In genomic region chrX:150564644-150565357, GRCm38 (mm10) we compare ENCODE assay signal across 19 mouse cellular contexts. TPM values are rescaled to one million over a fixed set of nuclear protein-coding genes. Genes with fewer than 3 reads are reported as not detected.
DNase-seq lines count a peak whose midpoint lies in the region; ATAC-seq and TF ChIP-seq lines count a peak whose summit lies in the region.
"Had no signal": no experiment of that assay in that cellular context is flagged by ENCODE, and none has a peak within 500 bp of the region (broad histone marks: within the 10 kb centered on the region; RNA-seq: fewer than 3 reads in every experiment).

No protein-coding gene starts in this region.

- no peak for TF ChIP-seq POLR2A in heart, adult 2 months (IDR thresholded peaks at IDR 0.05; ENCODE audit: insufficient read depth, low read depth, low read length)

- 0 out of 2 replicates have a peak overlapping the region, but pooled peaks have one; percentile 33 for H3K27ac ChIP-seq in heart, embryonic 12.5 days (ENCODE audit: poor library complexity, severe bottlenecking)
- no peak overlapping the region for H3K27ac ChIP-seq in heart, adult 2 months
- peak overlapping the region; percentile 93 for H3K27ac ChIP-seq in liver, embryonic 12.5 days
- no peak overlapping the region for H3K27ac ChIP-seq in layer of hippocampus, adult 2 months
- H3K27ac ChIP-seq in midbrain, embryonic 15.5 days, result no peak overlapping the region
- no peak overlapping the region for H3K27ac ChIP-seq in hindbrain, embryonic 11.5 days (ENCODE audit: low read depth, low read length)
- H3K27ac ChIP-seq: hindbrain, embryonic 13.5 days; macrophage; neural tube, embryonic 12.5 days had no signal

- TF ChIP-seq CTCF in heart, adult 2 months (IDR thresholded peaks at IDR 0.05), result no peak
- TF ChIP-seq CTCF in layer of hippocampus, adult 2 months (conservative IDR thresholded peaks at IDR 0.05), result no peak

- no peak for DNase-seq in heart, adult 2 months
- peak; percentile 64 for DNase-seq in c-Kit-positive CD71-positive TER-119-negative erythroid progenitor cells, embryonic 14.5 days (ENCODE audit: low read depth)
- peak; percentile 28 to 59 for DNase-seq in spleen, postnatal 10 days (ENCODE audit: low spot score in 2 of 2)
- no peak for DNase-seq in layer of hippocampus, adult 2 months (ENCODE audit: low spot score in 2 of 2)
- DNase-seq in hindbrain, embryonic 11.5 days (ENCODE audit: low spot score), result no peak
- DNase-seq: cerebellum, adult 8-10 months; embryo, embryonic 11 days; gastrocnemius, postnatal 14 days; kidney, adult 11 months; kidney, postnatal 25 days; left cerebral cortex, postnatal 4 days; lung, adult 2 months had no signal

- H3K9me3 ChIP-seq in heart, embryonic 12.5 days (replicated peaks), result no peaks in the 10 kb centered on the region
- no peaks in the 10 kb centered on the region for H3K9me3 ChIP-seq in liver, embryonic 12.5 days (replicated peaks)
- no peaks in the 10 kb centered on the region for H3K9me3 ChIP-seq in midbrain, embryonic 15.5 days
- H3K9me3 ChIP-seq in hindbrain, embryonic 11.5 days (ENCODE audit: control insufficient read depth, low read length), result no peaks in the 10 kb centered on the region
- H3K9me3 ChIP-seq: hindbrain, embryonic 13.5 days; neural tube, embryonic 12.5 days had no signal

- no peak overlapping the region for H3K4me2 ChIP-seq in heart, embryonic 12.5 days
- H3K4me2 ChIP-seq in liver, embryonic 12.5 days, result peak overlapping the region; percentile 58
- H3K4me2 ChIP-seq in midbrain, embryonic 15.5 days, result no peak overlapping the region
- no peak overlapping the region for H3K4me2 ChIP-seq in hindbrain, embryonic 11.5 days (replicated peaks; ENCODE audit: low read depth, low read length)
- H3K4me2 ChIP-seq: hindbrain, embryonic 13.5 days; neural tube, embryonic 12.5 days had no signal

- H3K4me1 ChIP-seq in heart, embryonic 12.5 days (replicated peaks), result no peaks in the 10 kb centered on the region
- no peaks in the 10 kb centered on the region for H3K4me1 ChIP-seq in heart, adult 2 months (ENCODE audit: control insufficient read depth, insufficient read depth, low read length)
- H3K4me1 ChIP-seq in liver, embryonic 12.5 days, result peaks cover 38% of the 10 kb centered on the region
- H3K4me1 ChIP-seq in midbrain, embryonic 15.5 days, result no peaks in the 10 kb centered on the region
- H3K4me1 ChIP-seq in hindbrain, embryonic 11.5 days (replicated peaks; ENCODE audit: control insufficient read depth, insufficient read depth, low read length), result no peaks in the 10 kb centered on the region
- H3K4me1 ChIP-seq: hindbrain, embryonic 13.5 days; neural tube, embryonic 12.5 days had no signal

- no peak overlapping the region for H3K4me3 ChIP-seq in heart, embryonic 12.5 days
- H3K4me3 ChIP-seq in heart, adult 2 months, result no peak overlapping the region
- peak overlapping the region; percentile 17; the same call in 1 of the 2 replicates for H3K4me3 ChIP-seq in liver, embryonic 12.5 days
- H3K4me3 ChIP-seq in layer of hippocampus, adult 2 months, result no peak overlapping the region
- H3K4me3 ChIP-seq in midbrain, embryonic 15.5 days, result no peak overlapping the region
- no peak overlapping the region for H3K4me3 ChIP-seq in hindbrain, embryonic 11.5 days (ENCODE audit: low read depth, low read length)
- H3K4me3 ChIP-seq: hindbrain, embryonic 13.5 days; neural tube, embryonic 12.5 days had no signal

- H3K79me2 ChIP-seq in heart, adult 2 months (replicated peaks; ENCODE audit: control insufficient read depth, insufficient read depth, low read length), result no peaks in the 10 kb centered on the region

- intact Hi-C loops in heart, adult 2 months (cut with DNase I), result no loop called here

- H3K27me3 ChIP-seq in heart, embryonic 12.5 days (replicated peaks), result no peaks in the 10 kb centered on the region
- H3K27me3 ChIP-seq in heart, adult 2 months (ENCODE audit: control insufficient read depth, insufficient read depth, low read length), result no peaks in the 10 kb centered on the region
- no peaks in the 10 kb centered on the region for H3K27me3 ChIP-seq in liver, embryonic 12.5 days (replicated peaks)
- H3K27me3 ChIP-seq in midbrain, embryonic 15.5 days (replicated peaks), result no peaks in the 10 kb centered on the region
- no peaks in the 10 kb centered on the region for H3K27me3 ChIP-seq in hindbrain, embryonic 11.5 days (ENCODE audit: control insufficient read depth, insufficient read depth, low read length)
- H3K27me3 ChIP-seq: neural tube, embryonic 12.5 days had no signal

- TF ChIP-seq EP300 in heart, adult 2 months (IDR thresholded peaks at IDR 0.05; ENCODE audit: insufficient read depth, low read depth, low read length), result no peak

- peak; percentile 92 for ATAC-seq in heart, embryonic 12.5 days (ENCODE audit: insufficient number of reproducible peaks, low FRiP score)
- peak; percentile 100 for ATAC-seq in liver, embryonic 12.5 days
- ATAC-seq in midbrain, embryonic 15.5 days (replicated peaks), result no peak
- no peak for ATAC-seq in hindbrain, embryonic 11.5 days (ENCODE audit: low FRiP score)
- ATAC-seq: forebrain, embryonic 16.5 days had no signal

- 77% methylated on average over 12 of the region's 12 CpGs for WGBS in heart, embryonic 12.5 days
- WGBS in heart, adult 2 months, result 83% methylated on average over 11 of the region's 12 CpGs
- WGBS in liver, embryonic 12.5 days (ENCODE audit: insufficient replicate concordance), result 46% methylated on average over 12 of the region's 12 CpGs
- WGBS in midbrain, embryonic 15.5 days, result 88% methylated on average over 12 of the region's 12 CpGs
- WGBS in hindbrain, embryonic 11.5 days, result 87% methylated on average over 12 of the region's 12 CpGs

- H3K9ac ChIP-seq in heart, embryonic 12.5 days, result no peak overlapping the region
- H3K9ac ChIP-seq in heart, adult 2 months (ENCODE audit: low read depth, low read length), result no peak overlapping the region
- H3K9ac ChIP-seq in liver, embryonic 12.5 days, result peak overlapping the region; percentile 63
- H3K9ac ChIP-seq in midbrain, embryonic 15.5 days, result no peak overlapping the region
- no peak overlapping the region for H3K9ac ChIP-seq in hindbrain, embryonic 11.5 days (ENCODE audit: low read depth, low read length)
- H3K9ac ChIP-seq: hindbrain, embryonic 13.5 days; neural tube, embryonic 12.5 days had no signal

- peaks cover 5% of the 10 kb centered on the region; the same call in 1 of the 2 replicates for H3K36me3 ChIP-seq in heart, embryonic 12.5 days
- H3K36me3 ChIP-seq in heart, adult 2 months (ENCODE audit: control insufficient read depth, insufficient read depth, low read length), result no peaks in the 10 kb centered on the region
- H3K36me3 ChIP-seq in liver, embryonic 12.5 days, result peaks cover 88% of the 10 kb centered on the region
- H3K36me3 ChIP-seq in midbrain, embryonic 15.5 days (replicated peaks), result no peaks in the 10 kb centered on the region
- no peaks in the 10 kb centered on the region for H3K36me3 ChIP-seq in hindbrain, embryonic 11.5 days (ENCODE audit: control insufficient read depth, insufficient read depth, low read length)
- H3K36me3 ChIP-seq: neural tube, embryonic 12.5 days had no signal

RNA-seq across cellular contexts. Expression of gene Alas2, which starts 17.6 kb away (rescaled TPM):
- polyA plus RNA-seq in heart, embryonic 12.5 days (2016; fragmentation: Nextera tagmentation; extraction: Ambion mirVana), result 156 and 159 TPM in 2 replicates
- 100 to 1,000 TPM in 1 of 2 experiments, 10 to 100 TPM in 1; 66.6 to 536 TPM for total RNA-seq in heart, adult 2 months (2021)
- polyA plus RNA-seq in heart, adult 2 months (2012; rRNA removed), result 62.2 and 511 TPM in 2 replicates
- polyA plus RNA-seq in liver, embryonic 12.5 days (2016; fragmentation: Nextera tagmentation; extraction: Ambion mirVana), result 776 and 813 TPM in 2 replicates
- 1 to 10 TPM; 4.0 to 6.3 TPM for total RNA-seq in layer of hippocampus, adult 2 months (2021)
- polyA plus RNA-seq in midbrain, embryonic 15.5 days (2015; fragmentation: Nextera tagmentation; extraction: Ambion mirVana), result 43.0 and 50.6 TPM in 2 replicates
- polyA plus RNA-seq in hindbrain, embryonic 11.5 days (2014; fragmentation: Nextera tagmentation; extraction: Ambion mirVana), result 48.4 and 53.7 TPM in 2 replicates
- polyA plus RNA-seq: macrophage had no signal

RNA-seq across cellular contexts. Expression of gene Pfkfb1, which starts 23.2 kb away (rescaled TPM):
- 6.9 and 7.2 TPM in 2 replicates for polyA plus RNA-seq in heart, embryonic 12.5 days (2016; fragmentation: Nextera tagmentation; extraction: Ambion mirVana)
- 10 to 100 TPM in 1 of 2 experiments, 1 to 10 TPM in 1; 5.5 to 16.4 TPM for total RNA-seq in heart, adult 2 months (2021)
- polyA plus RNA-seq in heart, adult 2 months (2012; rRNA removed), result 17.0 and 24.5 TPM in 2 replicates
- 6.9 and 7.1 TPM in 2 replicates for polyA plus RNA-seq in liver, embryonic 12.5 days (2016; fragmentation: Nextera tagmentation; extraction: Ambion mirVana)
- under 1 TPM; 0.90 to 0.93 TPM for total RNA-seq in layer of hippocampus, adult 2 months (2021)
- polyA plus RNA-seq in midbrain, embryonic 15.5 days (2015; fragmentation: Nextera tagmentation; extraction: Ambion mirVana), result 4.8 and 5.1 TPM in 2 replicates
- 7.1 and 8.1 TPM in 2 replicates for polyA plus RNA-seq in hindbrain, embryonic 11.5 days (2014; fragmentation: Nextera tagmentation; extraction: Ambion mirVana)

RNA-seq across cellular contexts. Expression of gene Apex2, which starts 24.9 kb away (rescaled TPM):
- 14.5 TPM in 2 replicates for polyA plus RNA-seq in heart, embryonic 12.5 days (2016; fragmentation: Nextera tagmentation; extraction: Ambion mirVana)
- total RNA-seq in heart, adult 2 months (2021), result 1 to 10 TPM; 6.5 to 9.6 TPM
- 6.9 and 10.7 TPM in 2 replicates for polyA plus RNA-seq in heart, adult 2 months (2012; rRNA removed)
- 13.3 and 14.4 TPM in 2 replicates for polyA plus RNA-seq in liver, embryonic 12.5 days (2016; fragmentation: Nextera tagmentation; extraction: Ambion mirVana)
- total RNA-seq in layer of hippocampus, adult 2 months (2021), result 10 to 100 TPM; 15.2 to 17.7 TPM
- polyA plus RNA-seq in midbrain, embryonic 15.5 days (2015; fragmentation: Nextera tagmentation; extraction: Ambion mirVana), result 19.0 and 22.5 TPM in 2 replicates
- polyA plus RNA-seq in hindbrain, embryonic 11.5 days (2014; fragmentation: Nextera tagmentation; extraction: Ambion mirVana), result 22.8 and 26.8 TPM in 2 replicates

Comparison
In these comparisons a context has a peak if more than half of its experiments do, and no peak if none do; other contexts are left out.
1. H3K27ac ChIP-seq: peak in heart, embryonic 12.5 days (single experiment) and liver, embryonic 12.5 days (single experiment); none in heart, adult 2 months (single experiment), layer of hippocampus, adult 2 months (single experiment), midbrain, embryonic 15.5 days (single experiment) and hindbrain, embryonic 11.5 days (single experiment).
2. ATAC-seq: peak in heart, embryonic 12.5 days (single experiment) and liver, embryonic 12.5 days (single experiment); none in midbrain, embryonic 15.5 days (single experiment) and hindbrain, embryonic 11.5 days (single experiment).
3. DNase-seq: peak in c-Kit-positive CD71-positive TER-119-negative erythroid progenitor cells, embryonic 14.5 days (single experiment) and spleen, postnatal 10 days (2 of 2); none in heart, adult 2 months (0 of 2), layer of hippocampus, adult 2 months (0 of 2) and hindbrain, embryonic 11.5 days (single experiment).